Mouse (Mus musculus) lung, postnatal 0 days (tissue): ENCODE data around the gene Procr.

Experiments used
- CTCF ChIP-seq: IDR thresholded peaks from 2 replicates; pipeline ENCODE4 v1.5.1; 2016; ENCODE audit warnings: antibody characterized with exemption, mild to moderate bottlenecking
- EP300 ChIP-seq: IDR thresholded peaks from 2 replicates; pipeline ENCODE4 v1.6.1; 2016; ENCODE audit warnings: antibody characterized with exemption, mild to moderate bottlenecking, control low read depth

- TF ChIP-seq CTCF (no peak), EP300 (no peak)
Observed at GRCm38 (mm10) chr2:155736936-155737335, 14.0 kb upstream of the Procr start.
